Mouse (Mus musculus) heart, postnatal 36 days (tissue): ENCODE measurements around the gene Rasa3. TPM values are rescaled to one million over a fixed set of nuclear protein-coding genes. Genes with fewer than 3 reads are reported as not detected.

Source experiments
- DNase-seq, 2 experiments: peaks; one replicate each; pipeline ENCODE4 v3.0.0; 2021 to 2022
- intact Hi-C: fragments of 180-260 bp; cut with DNase I; formaldehyde crosslinking; loops from one replicate; pipeline ENCODE4 v1.15.1; 2025
- total RNA-seq, 2 experiments: library from RNA; stranded (reverse); gene quantifications; 2 replicates each; pipeline ENCODE4 v1.2.3; 2021

The Rasa3 gene
- total RNA-seq, 2 experiments from 2014 or later = 18.0 to 21.1 TPM

DNA sequence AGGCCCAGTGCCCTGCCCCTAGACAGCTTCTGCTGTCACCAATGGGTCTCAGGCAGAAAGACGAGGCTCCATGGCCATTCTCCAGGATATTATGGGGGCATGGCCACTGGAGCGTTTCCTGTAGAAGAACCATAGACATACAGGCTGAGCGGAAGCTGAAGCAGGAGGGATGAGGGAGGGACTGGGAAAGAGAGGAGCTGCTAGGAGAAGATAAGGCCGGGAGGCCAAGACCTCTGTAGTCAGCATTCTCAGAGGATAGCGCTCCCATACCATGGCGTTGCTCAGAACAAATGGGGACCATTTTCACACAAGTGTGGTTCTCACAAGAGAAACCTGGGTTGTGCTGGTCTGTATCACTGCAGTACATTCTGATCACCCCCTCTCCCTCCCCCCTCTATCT, 88.3 kb downstream of the Rasa3 start:
- intact Hi-C loops = no loop called here
- DNase-seq = no peak

DNA sequence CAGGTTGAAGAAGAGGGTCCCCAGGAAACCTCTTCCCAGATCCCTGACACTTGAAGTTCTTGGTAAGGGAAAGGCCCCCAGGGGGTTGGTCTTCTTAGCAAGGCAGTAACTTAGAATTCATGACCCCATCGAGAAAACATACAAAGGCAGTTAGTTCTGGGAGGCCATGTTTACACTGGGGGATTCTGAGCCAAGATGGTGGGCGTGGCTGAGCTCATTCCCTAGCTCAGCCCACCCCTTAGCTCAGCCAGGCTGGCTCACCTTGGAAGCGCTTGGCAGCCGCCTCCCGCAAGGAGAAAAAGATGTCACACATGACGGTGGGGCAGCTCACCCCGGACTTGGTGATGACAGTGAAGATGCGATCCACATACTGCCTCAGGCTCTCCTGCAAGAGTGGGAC, 92.8 kb downstream of the Rasa3 start:
- intact Hi-C loops = no loop called here
- DNase-seq = no peak

DNA sequence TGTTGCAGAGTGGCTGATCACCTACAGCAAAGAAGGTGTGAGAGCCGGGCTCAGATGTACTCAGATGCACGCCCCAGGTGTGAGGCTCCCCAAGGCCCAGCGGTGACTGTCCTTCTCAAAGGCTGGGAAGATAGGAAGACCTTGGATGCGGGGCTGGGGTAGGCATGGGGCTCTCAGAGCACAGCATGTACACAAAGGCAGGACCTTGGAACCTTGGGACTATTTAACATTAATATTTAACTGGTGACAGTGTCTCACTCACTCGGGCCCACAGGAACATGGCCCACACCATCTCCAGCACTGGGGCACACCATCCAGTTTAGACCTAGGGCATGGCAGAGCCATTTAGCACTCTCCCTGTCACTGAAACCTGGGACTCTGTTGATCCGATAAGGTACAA, 99.5 kb downstream of the Rasa3 start:
- intact Hi-C loops = no loop called here
- no peak for DNase-seq

DNA sequence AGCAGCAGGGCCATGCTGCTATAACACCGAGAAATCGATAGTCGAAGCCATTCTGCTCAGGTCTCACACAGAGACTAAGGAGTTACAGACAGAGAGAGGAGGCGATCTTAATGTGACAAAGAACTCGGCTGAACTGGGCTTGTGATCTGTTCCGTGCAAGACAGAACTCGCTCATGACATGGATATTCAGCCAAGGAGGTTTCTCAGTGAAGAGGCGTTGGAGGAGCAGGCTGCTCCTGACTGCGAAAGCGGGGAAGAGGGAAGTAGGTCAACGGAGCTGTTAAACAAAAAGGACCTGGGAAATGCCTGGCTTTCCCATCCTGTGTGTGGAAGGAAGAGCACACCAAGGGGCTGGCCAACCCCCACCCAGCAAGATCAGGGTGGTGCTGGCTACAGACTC, 105.4 kb downstream of the Rasa3 start:
- no peak for DNase-seq
- intact Hi-C loops = no loop called here

DNA sequence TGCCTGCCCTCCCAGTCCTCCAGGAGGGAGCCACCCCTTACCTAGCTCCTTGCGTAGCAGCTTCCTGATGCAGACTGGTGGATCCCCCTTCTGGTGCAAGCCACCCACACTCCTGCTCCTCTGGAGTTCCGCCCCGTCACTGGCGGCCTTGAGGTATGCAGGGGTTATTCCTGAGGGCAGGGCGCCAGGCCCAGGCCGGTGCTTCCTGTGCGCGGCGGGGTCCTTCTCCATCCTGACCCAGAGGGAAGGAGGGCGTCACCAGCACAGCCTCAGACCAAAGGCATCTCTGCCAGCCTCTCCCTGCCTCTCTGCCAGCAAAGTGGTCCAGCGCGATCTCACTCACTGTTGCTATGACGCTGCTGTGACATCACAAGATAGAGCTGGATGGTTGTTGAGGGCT, 115.3 kb downstream of the Rasa3 start, which contains the start of gene 1700029H14Rik:
Gene 1700029H14Rik (minus strand): TSS at position 344 of the 400 bp plus-strand sequence.
- DNase-seq = peak; percentile 13 to 21
- intact Hi-C loops = no loop called here

DNA sequence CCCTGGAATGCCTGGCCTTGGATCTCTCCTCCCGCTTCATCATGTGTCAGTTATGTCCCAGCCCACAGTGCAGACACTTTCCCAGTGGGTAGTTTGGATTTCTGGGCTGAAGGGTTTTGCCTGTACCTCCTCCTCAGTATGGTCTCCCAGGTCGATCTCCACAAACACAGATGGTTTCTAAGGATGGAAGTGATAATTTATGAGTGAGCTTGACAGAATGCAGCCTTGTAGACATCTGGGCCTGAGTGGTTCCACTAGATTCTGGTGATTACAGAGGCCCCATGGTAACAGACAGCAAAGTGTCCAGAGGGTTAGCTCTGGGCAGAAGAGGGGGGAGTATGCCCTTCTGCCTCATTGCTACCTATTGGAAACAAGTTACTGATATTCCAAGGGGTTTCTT, 119.9 kb downstream of the Rasa3 start:
- DNase-seq = no peak
- intact Hi-C loops = no loop called here

DNA sequence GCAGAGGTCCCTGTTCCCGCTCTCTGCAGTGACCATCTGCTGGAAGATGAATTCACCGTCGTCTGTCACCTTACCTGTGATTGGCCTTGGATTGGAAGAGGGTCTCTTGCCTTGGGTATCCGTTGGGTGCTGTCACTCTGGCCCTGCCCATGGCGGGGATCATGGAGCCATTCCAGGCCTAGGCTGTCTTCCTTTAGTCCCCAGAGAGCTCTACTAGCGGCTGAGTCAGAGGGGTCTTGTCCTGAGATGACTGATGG, 125.9 kb downstream of the Rasa3 start:
- intact Hi-C loops = loop anchor here (1.0 to 2.0 kb wide), 3 partner anchors 125 to 235 kb away; partner anchors contain the start of gene Rasa3
- no peak for DNase-seq

DNA sequence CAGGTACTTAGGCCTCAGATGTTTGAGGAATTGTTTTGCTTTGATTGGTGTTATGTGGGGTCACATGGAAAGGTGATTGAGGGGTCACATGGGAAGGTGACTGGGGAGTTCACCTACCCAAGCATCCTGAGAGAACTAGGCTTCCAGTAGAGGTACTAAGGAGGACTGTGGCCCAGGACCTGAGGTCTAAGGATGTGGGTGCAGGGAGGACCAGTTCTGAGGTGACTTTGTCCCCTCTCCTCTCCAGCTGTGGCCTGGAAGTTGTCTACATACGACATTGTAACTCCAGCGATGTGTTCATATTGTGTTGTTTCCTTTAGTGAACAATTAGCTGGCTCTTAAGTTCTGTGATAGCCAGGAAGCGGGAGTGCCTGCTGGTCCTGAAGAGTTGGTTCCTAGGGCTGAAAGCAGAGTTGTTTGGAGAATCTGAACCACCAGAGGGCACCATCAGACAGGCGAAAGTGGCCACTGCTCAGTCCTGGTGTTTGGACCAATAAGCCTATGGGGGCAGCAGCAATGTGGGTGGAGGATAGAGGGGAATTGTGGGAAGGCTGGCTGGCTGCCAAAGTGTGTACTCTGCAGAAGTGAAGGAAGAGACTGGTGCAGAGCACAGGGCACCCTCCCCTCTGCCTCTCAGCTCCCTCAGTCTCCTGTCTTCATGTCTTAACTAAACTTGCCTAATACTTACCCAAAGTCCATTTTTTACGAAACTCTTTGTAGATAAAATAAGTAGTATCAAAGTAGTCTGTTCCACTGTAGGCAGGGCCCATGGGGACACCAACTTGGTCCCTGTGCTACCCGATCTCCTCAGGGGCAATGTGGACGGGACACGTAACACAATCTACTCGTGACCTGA, 126.5 kb downstream of the Rasa3 start:
- intact Hi-C loops = loop anchor here (1.0 to 2.0 kb wide), 4 partner anchors 126 to 235 kb away; partner anchors contain the start of gene Rasa3
- DNase-seq = peak; percentile 88 to 89

DNA sequence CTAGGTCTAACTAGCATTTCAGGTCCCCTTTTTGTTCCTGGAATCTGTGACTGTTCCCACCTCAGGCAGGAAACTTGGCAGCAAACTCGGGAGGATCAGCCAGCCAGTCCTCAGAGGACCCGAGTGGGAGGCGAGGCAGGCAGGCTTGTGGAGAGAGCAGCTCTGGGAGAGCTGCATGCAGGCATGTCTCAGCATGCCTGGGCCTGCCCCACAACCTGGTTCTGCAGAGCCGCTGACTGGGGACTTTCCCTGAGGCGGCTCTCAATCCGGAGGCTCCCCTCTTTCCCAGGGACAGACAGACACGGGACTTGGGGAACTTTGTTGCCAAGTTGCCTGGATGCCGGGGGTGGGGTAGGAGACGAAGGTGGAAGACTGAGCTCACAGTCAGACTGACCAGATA, 128.6 kb downstream of the Rasa3 start:
- intact Hi-C loops = loop anchor here (1.0 to 2.0 kb wide), 4 partner anchors 19 to 136 kb away; no protein-coding TSS in a partner anchor
- DNase-seq = peak; percentile 76 to 77

DNA sequence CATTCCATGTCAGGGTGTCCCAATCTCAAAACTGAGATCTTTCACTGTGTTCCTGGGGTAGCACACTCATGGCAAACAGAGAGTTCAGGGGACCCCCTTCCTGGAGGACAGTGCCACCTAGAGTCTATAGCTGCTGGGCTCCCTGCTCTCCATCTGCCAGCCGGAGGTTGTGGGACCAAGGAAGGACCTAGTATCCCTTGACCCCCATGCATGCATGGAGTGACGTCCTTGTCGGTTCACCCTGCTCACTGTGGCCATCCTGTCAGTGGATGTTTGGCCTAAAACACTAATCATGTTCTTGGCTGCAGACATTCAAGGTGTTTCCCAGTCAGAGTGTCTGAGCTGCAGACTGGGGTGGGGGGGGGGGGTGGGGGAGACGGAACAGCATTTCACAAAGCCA, 129.2 kb downstream of the Rasa3 start:
- peak; percentile 53 to 64 for DNase-seq
- intact Hi-C loops = loop anchor here (1.0 to 2.0 kb wide), 4 partner anchors 18 to 135 kb away; no protein-coding TSS in a partner anchor

DNA sequence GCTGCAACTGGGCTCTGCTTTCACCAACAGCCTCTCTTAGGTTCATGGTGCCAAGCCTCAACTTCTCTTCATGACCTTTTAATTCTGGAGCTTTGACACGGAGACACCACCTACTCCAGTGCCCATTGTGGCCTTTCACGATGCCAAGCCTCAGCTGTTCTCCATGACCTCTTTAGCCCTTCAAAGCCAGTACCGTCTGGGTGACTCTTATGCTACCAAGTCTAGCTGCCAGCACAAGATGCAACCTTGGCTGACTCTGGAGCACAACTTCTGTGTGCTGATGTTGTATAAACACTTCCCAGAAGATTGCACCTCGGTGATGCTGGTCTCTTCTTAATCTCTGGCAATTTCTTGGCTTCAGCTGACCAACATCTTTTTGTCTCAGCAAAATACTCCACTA, 131.0 kb downstream of the Rasa3 start:
- intact Hi-C loops = no loop called here
- DNase-seq = no peak

DNA sequence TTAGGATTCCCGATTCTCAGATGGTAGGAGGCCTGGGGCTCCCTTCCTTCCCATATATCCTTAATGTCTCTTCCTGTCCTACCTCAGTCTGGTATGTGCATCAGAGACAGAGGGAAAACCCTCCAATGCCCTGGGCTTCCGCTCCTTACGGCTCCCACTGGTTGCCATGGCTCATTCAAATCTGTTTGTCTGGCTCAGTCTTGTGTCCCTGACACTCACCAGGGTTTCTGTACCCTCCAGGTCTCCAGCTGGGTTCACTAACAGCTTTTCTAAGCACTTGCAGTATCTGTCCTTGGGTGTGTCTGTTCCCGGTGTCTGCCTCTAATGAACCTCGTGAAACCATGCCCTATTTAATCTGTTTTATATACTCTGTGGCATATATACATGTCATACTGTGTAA, 135.9 kb downstream of the Rasa3 start:
- DNase-seq = no peak
- intact Hi-C loops = no loop called here

DNA sequence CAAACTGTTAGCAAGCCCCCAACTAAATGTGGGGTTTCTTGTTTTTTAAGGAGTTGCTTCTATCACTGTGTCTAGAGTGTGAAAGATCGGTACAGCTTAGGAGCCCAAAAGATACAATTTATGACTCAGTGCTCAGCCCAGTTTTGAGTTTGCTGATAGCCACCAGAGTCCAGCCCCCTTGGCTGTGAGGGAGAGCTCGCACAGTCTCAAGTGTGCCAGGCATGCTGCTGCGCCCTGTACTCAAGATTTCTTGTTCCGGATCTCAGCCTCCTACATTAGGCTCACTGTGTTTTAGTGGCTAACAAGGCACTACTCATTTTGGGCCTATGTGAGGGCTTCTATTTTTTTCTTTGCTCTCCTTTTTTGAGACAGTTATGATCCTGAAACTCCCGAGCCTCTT, 137.3 kb downstream of the Rasa3 start:
- intact Hi-C loops = no loop called here
- no peak for DNase-seq

DNA sequence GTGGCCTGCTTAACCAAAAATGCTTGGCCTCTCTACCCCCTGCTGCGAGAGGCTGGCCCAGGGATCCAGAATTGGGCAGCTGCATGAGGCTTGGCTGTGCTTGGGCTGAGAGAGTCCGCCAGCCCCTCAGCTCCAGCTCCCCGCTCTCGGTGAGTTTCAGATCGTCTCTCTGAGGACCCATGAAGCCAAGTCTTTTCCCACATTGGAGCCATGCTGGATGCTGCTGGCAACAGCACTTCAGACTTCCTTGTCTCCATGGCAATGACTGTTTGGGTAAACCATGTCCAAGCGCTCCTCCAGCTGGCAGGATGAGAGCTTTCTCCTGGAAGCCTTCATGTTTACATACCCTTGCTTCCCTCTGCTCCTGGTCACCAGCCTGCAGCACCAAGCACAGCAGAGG, 138.6 kb downstream of the Rasa3 start:
- peak; percentile 58 to 68 for DNase-seq
- intact Hi-C loops = no loop called here

DNA sequence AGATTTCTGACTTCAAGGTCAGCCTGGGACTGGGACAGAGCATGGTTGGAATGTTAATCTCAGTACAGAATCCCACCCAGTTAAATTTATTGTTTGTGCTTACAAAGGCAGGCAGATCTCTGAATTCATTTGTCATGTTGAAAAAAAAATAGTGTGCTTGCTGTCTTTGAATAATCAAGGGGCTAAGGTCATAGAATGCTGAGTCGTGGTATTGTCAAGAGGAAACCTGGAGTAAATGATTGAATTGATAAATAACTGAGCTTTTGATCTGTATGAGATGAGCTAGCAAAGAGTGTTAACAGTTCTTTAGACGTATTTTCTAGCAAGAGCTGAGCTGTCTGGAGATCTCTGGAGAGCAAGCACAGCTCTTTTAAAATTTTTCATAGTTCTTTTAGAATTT, 140.3 kb downstream of the Rasa3 start:
- intact Hi-C loops = no loop called here
- DNase-seq = no peak

DNA sequence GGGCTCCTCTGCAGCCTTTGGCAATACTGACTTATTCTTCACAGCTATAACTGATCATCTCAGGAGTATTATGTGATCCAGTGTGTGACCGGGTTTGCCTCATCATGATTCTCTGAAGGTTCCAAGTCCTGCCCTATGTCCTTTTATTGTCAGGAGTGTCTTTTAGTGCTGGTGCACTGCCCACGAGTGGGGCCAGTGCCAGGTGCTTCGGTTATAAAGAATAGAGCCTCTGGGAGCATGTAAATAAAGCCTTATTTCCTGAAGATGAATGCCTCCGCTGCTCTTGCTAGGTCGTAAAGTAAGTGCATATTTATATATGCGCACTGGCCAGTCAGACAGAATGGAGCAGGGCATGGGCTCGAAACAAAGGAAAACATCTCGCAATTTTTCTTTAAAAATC, 144.3 kb downstream of the Rasa3 start:
- no peak for DNase-seq
- intact Hi-C loops = loop anchor here (5.0 kb wide), 1 partner anchor 121 kb away; no protein-coding TSS in a partner anchor

DNA sequence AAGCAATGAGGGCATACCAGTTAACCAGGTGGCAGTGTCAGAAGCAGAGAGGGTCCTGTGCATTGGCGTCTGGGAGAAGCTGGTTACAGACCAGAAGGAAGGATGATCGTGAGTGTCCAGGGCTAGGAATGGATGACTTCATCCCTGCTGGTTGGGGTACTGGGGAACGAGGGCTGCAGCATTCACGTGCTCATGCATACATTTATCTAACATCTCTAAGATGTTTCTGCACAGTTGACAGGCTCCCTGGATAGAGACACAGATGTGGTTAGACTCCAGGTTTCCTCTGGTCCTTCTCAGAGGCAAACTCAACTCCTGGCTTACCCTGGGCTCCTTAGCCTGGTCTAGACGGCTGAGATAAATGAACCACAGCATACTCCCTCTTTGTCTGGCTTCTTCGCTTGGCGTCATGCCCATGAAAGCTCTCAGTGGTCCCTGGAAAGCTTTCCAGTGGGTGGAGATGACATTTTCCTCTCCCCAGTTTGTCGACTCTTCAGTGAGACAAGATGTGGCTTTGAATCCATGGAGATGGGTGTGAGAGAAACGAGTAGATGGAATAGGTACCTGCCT, 145.7 kb downstream of the Rasa3 start:
- no peak for DNase-seq
- intact Hi-C loops = loop anchor here (5.0 kb wide), 1 partner anchor 119 kb away; no protein-coding TSS in a partner anchor

DNA sequence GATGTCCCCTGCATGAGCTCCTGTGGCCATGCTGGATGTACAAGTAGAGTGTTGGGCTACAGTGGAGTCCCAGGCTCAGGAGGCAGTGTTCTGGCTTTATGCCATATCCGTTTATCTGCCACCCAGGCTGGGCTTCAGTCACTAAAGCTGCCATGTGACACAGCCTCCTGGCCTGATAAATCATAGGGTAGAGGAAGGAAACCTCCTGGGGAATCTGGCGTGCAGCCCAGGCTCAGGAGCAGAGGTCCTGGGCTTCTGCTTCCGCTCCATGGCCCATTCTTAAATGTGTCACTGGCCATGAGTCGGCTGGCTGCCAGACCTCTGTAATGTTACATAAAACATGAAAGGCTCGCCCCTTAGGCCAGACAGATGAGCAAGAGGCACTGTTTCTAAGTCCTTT, 146.5 kb downstream of the Rasa3 start:
- intact Hi-C loops = loop anchor here (1.0 to 5.0 kb wide), 3 partner anchors 17 to 119 kb away; no protein-coding TSS in a partner anchor
- DNase-seq = peak; percentile 88 to 89

DNA sequence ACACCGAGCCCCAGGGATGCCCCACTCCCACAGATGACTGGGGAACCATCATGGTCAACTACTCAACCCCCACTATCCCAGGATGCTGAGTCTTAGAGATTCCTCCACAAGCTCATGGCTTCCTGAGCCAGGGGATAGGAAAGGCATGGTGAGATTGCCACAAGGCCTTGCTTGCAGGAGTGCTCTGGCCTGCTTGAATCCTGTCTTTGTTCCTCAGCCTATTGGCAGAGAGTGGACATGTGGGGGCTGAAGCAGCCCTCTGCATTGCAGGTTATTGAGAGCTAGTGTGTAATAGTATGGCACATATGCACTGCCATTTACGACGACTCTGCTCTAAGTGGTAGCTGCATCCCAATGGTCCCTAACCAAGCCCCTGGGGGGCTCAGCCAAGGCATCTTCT, 147.0 kb downstream of the Rasa3 start:
- peak in 1 of 2 experiments; percentile 24 for DNase-seq
- intact Hi-C loops = loop anchor here (1.0 to 5.0 kb wide), 3 partner anchors 18 to 118 kb away; no protein-coding TSS in a partner anchor

DNA sequence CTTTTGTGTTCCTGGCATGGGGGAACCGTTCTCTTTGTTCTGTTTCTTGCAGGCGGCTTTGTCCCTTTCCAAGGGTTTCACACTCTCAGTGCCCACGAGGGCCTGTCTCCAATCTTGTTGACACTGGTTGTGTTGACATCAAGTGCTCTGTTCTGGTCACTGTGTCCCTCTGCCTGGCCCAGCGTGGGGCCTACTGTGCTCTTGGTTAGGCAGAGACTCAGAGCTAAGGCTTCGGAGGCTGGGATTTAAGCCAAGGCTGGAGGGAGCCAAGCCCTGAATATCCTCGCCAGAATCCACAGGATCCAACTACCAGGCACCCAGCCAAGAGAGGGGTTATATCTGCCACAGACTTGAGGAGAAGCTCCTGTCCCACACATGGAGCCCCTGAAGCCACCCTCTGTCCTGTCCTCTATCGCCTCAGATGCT, 147.5 kb downstream of the Rasa3 start:
- intact Hi-C loops = loop anchor here (1.0 to 5.0 kb wide), 3 partner anchors 18 to 118 kb away; no protein-coding TSS in a partner anchor
- DNase-seq = peak; percentile 88 to 90

DNA sequence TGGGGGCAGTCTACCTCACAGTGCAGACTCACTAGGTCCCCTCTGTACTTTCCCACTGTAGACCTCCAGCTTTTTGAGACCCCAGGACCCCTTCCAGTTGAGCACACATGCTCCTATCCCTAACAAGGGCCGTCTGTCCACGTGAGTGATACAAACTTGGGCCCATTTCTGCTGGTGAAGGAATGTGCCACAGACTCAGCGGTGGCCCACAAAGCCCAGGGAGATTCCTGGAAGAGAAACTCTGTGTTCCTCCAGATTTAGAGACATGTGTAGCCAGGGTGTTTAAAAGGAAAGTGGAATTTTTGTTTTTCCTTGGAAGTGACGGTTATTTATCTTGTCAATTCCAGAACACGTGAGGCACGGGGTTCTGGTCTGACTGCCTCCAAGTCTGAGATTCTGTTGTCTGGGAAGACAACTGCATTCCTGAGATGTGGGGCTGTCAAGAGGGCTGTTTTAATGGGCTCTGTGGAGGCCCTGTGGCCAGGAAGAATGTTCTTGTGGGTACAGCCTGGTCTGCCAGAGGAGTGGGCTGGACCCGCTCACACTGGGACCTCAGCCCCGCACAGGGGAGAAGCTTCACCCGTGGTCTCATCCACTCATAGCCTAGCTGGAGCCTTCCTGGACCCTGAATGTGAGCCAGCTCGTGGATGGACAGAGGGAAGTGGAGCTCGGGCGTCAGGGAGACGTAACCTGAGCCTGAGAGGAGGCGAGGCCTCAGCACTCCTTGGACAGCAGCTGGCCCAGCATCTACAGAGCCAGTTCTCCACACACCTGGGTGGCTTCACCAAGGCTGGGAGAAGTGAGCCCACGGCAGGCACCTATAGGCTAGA, 148.2 kb downstream of the Rasa3 start:
- no peak for DNase-seq
- intact Hi-C loops = no loop called here
